Mouse (Mus musculus) midbrain, embryonic 10.5 days (tissue): ENCODE measurements around the gene Traf4. TPM values are rescaled to one million over a fixed set of nuclear protein-coding genes. Genes with fewer than 3 reads are reported as not detected.

Experiments used
- DNase-seq: peaks from one replicate; pipeline ENCODE4 v3.0.0-alpha.2; 2017; ENCODE audit warnings: low spot score
- H3K27ac ChIP-seq: fragments of 300-500 bp; sonication (generic); replicated peaks from 2 replicates; pipeline ENCODE4 v1.5.1; 2016; ENCODE audit warnings: mild to moderate bottlenecking
- H3K27me3 ChIP-seq: fragments of 300-500 bp; sonication (generic); 2 replicates; pipeline ENCODE4 v1.6.1; 2016; ENCODE audit warnings: low read depth, mild to moderate bottlenecking; ENCODE audit not compliant: poor library complexity, severe bottlenecking
- H3K36me3 ChIP-seq: fragments of 300-500 bp; sonication (generic); 2 replicates; pipeline ENCODE4 v1.6.1; 2016; ENCODE audit warnings: mild to moderate bottlenecking, moderate library complexity
- H3K4me1 ChIP-seq: fragments of 300-500 bp; sonication (generic); 2 replicates; pipeline ENCODE4 v1.6.1; 2016
- H3K4me3 ChIP-seq: fragments of 300-500 bp; sonication (generic); 2 replicates; pipeline ENCODE4 v1.5.1; 2016; ENCODE audit warnings: mild to moderate bottlenecking, moderate library complexity
- H3K9me3 ChIP-seq: fragments of 300-500 bp; sonication (generic); replicated peaks from 2 replicates; pipeline ENCODE4 v1.6.1; 2016; ENCODE audit warnings: mild to moderate bottlenecking
- WGBS: fragments of 180-500 bp; shearing (Covaris S2); methylation state at CpG from one replicate; pipeline ENCODE4 v1.1.7; 2016; 5-methylcytosine and 5-hydroxymethylcytosine counted together
- polyA plus RNA-seq: library from polyadenylated mRNA; unstranded; fragments of >200 nt; fragmentation: Nextera tagmentation; extraction: Ambion mirVana; gene quantifications from 2 replicates; pipeline ENCODE4 v1.2.1, GENCODE M21; 2016

The Traf4 gene
- polyA plus RNA-seq, 1 experiment from 2014 or later: 96.3 TPM

DNA sequence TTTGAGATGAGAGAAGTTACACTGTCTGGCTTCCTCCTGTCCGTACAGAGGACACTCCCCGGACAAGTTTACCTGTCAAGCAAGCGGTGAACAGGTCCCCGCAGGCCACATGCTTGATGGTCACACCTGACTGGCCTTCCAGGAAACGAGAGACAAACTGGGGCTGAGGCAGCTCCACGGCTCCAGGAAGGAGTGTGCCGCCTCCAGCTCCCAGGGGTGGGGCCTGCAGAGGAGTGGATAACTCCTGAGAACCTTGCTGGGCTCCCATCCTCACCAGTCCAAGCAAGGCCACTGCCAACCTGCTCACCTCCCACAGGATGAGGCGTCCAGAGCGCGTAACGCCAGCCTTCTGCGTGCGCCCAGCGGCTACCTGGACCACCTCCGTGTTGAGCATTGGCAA lies 4.9 kb upstream of the Traf4 start:
- H3K27me3 ChIP-seq: peaks cover 22% of the 10 kb centered on the region; the same call in 1 of the 2 replicates
- no peaks in the 10 kb centered on the region for H3K36me3 ChIP-seq
- H3K27ac ChIP-seq: no peak overlapping the region
- H3K4me3 ChIP-seq: no peak overlapping the region
- H3K4me1 ChIP-seq: peaks cover 28% of the 10 kb centered on the region
- WGBS: 94% methylated on average over 15 of the region's 15 CpGs
- no peaks in the 10 kb centered on the region for H3K9me3 ChIP-seq
- no peak for DNase-seq

DNA sequence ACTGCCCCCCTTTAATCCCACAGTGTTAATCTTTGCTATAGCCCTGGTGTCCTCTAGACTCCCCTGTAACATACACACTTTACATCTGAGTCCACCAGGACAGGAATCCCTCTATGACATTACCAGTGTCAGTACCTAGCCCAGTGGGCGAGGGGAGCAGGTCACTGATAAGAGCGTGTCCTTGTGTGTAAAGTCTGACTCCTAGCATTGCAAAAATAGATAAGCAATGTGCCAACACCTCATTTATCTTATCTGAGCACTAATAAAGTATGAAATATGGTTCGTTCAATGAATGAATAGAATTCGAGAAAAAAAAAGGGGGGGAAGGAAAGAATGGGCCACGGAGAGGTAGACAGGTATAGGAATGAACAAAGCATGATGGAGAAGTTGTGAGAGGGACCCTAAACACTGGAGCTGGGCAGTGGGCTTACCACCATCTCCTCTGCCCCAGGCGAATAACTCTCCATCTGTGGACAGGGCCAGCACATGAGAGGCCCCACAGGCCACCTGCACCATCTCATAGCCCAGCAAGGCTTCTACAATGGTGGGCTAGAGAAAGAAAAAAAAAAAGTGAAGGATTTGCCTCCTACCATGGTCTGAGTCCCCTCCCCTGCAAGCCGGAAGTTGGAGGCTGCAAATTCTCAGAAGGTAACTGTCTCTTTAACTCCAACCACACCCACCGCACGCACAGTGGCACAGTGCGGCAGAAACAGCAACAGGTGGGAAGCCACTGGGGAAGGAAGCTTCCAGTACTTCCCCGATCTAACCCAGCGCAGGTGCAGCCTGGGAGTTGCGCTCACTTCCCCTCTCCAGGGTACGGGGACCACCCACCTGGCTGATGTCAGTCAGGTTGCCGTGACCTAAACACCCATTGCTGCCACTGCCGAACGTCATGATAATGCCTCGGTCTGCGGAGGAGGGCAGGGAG lies 3.4 kb upstream of the Traf4 start:
- 62% methylated on average over 19 of the region's 19 CpGs for WGBS
- no peak overlapping the region for H3K4me3 ChIP-seq
- H3K36me3 ChIP-seq: no peaks in the 10 kb centered on the region
- H3K4me1 ChIP-seq: peaks cover 33% of the 10 kb centered on the region
- no peaks in the 10 kb centered on the region for H3K9me3 ChIP-seq
- H3K27ac ChIP-seq: no peak overlapping the region
- no peak for DNase-seq
- peaks cover 22% of the 10 kb centered on the region; the same call in 1 of the 2 replicates for H3K27me3 ChIP-seq

DNA sequence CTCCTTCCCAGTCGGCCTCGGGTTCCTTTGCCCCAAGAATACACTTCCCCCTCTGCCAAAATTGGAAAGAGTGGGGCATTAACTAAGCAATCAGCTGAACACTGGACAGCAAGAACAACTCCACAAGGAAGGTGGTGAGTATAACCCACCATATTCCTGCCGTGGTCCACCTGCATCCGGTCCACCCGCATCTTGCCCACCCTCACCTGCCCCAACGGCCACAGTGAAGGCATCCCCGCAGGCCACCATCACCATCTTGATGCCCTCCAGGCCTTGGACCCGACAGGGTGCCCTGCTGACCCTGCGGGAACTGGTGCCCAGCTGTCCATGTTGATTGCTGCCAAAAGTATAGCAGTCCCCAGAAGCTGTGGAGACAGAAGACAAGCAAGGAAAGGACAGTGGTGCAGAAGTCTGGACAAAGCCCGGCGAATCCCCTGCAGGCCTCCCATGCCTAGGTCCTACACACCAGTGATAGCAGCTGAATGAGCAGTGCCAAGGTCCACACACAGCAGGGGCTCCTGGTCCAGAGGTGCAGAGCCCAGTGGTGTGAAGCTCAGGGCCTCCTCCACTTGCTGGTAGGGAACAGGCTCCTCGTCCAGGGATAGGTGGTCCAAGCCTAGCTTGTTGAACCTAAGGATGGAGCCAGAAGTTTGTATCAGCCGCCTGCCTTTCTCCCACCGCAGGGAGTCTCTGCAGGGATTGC lies 2.0 kb upstream of the Traf4 start:
- H3K27me3 ChIP-seq: peaks cover 22% of the 10 kb centered on the region; the same call in 1 of the 2 replicates
- H3K9me3 ChIP-seq: no peaks in the 10 kb centered on the region
- H3K36me3 ChIP-seq: peaks cover 13% of the 10 kb centered on the region
- H3K27ac ChIP-seq: no peak overlapping the region
- 84% methylated on average over 14 of the region's 14 CpGs for WGBS
- peaks cover 47% of the 10 kb centered on the region for H3K4me1 ChIP-seq
- no peak for DNase-seq
- H3K4me3 ChIP-seq: no peak overlapping the region

DNA sequence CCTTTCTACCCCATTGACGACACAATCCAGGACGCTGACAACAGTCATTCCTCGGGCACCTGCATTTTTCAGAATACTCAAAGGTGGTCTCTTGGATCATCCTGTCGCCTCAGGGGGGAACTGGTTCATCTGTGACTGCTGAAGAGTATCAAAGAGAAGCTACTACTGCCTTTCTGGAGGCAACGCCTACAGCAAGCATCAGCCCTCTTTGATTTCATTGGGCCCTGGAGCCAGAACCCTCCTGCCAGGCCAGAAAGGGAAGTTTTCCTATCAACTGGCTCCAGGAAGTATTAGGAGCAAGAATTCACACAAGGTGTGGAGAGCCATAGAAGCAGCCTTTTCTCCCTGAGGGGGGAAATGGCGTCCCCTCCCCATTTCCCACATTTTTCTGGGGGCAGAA lies 1.3 kb upstream of the Traf4 start:
- Histone ChIP-seq H3K4me1 (peaks cover 47% of the 10 kb centered on the region), H3K27me3 (peaks cover 22% of the 10 kb centered on the region; the same call in 1 of the 2 replicates), H3K9me3 (no peaks in the 10 kb centered on the region), H3K27ac (no peak overlapping the region), H3K4me3 (no peak overlapping the region; the same call in 1 of the 2 replicates), H3K36me3 (peaks cover 21% of the 10 kb centered on the region)
- WGBS: 76% methylated on average over 6 of the region's 6 CpGs
- no peak for DNase-seq

DNA sequence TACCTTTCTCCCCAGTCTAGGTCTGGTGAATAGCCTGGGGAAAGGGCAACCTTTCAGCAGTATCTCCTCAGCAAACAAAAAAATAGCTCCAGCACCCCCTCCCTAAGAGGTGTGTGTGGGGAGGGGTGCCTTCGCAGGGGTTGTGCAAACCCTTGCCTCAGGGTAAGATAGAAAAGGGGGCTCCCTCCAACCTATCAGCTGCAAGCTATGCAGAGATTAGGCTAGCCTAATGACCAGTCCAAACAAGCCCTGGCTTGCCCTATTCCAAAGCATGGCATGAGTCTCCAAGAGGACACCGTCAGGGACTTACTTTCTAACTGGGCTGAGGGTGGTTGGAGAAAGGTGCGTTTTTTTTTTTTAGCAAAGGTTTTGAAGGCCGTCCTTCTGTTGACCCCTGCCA lies 772 bp upstream of the Traf4 start:
- peaks cover 25% of the 10 kb centered on the region for H3K36me3 ChIP-seq
- H3K4me1 ChIP-seq: peaks cover 49% of the 10 kb centered on the region
- no peak for DNase-seq
- peak overlapping the region; percentile 99 for H3K4me3 ChIP-seq
- 51% methylated on average over 4 of the region's 4 CpGs for WGBS
- no peaks in the 10 kb centered on the region for H3K9me3 ChIP-seq
- peak overlapping the region; percentile 99 for H3K27ac ChIP-seq
- peaks cover 22% of the 10 kb centered on the region; the same call in 1 of the 2 replicates for H3K27me3 ChIP-seq

DNA sequence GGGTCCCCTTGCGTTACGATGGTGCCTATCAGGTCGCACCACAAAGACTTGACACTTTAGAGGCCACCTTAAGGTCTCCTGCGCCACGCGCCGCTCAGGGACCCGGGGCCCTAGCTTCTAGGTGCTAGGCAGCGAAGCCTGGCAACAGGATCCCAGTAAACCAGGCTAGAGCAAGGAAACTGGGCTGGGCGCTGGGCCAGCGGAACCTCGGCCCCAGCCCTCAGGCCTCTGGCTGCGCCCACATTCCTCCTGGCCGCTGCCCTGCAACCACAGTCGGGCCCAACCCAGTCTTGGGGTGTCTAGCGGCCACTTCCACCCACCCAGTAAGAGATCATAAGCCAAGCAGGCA lies 346 bp upstream of the Traf4 start:
- no peaks in the 10 kb centered on the region for H3K9me3 ChIP-seq
- peak overlapping the region; percentile 99 for H3K4me3 ChIP-seq
- DNase-seq: no peak
- peaks cover 30% of the 10 kb centered on the region for H3K36me3 ChIP-seq
- H3K27me3 ChIP-seq: peaks cover 22% of the 10 kb centered on the region; the same call in 1 of the 2 replicates
- 3% methylated on average over 16 of the region's 16 CpGs for WGBS
- H3K4me1 ChIP-seq: peaks cover 51% of the 10 kb centered on the region
- peak overlapping the region; percentile 99 for H3K27ac ChIP-seq

DNA sequence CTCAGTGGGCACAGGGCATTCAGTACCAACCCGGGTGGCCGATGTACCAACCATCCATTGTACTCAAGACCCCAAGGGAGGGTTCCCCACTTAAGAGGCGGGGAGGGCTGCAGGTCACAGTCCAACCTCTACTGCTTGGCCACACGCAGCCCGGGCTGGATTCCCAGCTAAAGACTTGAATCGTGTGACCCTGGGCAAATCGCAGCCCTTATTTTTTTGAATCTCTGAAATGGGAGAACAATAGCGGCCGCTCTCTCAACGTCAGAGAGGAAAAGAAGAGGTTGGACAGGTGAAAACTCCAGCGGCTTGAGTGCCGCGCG lies 825 bp downstream of the Traf4 start:
- no peaks in the 10 kb centered on the region for H3K9me3 ChIP-seq
- DNase-seq: peak; percentile 48
- H3K27me3 ChIP-seq: peaks cover 22% of the 10 kb centered on the region; the same call in 1 of the 2 replicates
- H3K4me3 ChIP-seq: peak overlapping the region; percentile 99
- peak overlapping the region; percentile 99 for H3K27ac ChIP-seq
- H3K36me3 ChIP-seq: peaks cover 41% of the 10 kb centered on the region
- peaks cover 52% of the 10 kb centered on the region for H3K4me1 ChIP-seq
- under 1% methylated on average over 14 of the region's 14 CpGs for WGBS

DNA sequence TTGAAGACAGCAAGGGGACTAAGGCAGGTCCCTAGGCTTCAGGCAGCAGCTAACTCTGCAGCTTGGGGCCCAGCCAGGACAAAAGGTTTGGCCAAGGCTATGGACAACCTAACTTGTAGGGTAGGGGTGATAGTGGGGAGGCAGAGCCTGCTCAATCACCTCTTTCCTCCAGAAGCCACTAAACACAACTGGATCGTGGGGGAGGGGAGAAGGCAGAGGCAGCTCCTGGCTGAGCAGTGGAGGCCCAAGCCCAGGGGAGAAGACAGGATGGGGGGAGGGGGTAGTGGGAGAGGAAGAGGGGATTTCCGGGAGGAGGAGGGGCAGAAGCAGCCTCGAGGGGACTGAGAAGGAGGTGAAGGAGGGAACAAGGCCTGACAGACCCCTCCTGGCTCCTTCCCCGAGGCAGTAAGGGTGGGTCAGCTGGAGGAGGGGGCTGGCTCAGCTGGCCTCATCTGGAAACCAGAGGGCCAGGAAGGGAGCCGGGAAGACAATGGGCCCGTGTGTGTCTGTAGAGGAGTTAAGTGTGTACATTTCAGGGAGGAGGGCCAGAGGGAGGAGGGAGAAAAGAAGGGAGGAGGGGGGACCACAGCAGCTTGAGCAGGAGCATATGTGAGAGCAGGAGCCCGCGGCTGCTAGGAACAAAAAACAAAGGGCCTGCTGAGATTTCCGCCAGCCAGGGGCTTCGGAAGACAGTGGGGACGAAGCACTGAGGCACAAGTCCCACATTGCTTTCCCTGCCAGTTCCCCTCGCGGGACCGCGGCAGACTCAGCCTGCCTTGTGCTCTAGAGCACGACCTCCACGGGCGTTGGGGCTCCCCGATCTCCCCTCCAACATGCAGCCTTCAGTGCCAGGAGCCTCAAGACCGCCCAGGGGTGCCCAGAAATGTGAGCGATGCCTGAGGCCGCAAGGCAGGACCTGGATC lies 1.4 kb downstream of the Traf4 start:
- Histone ChIP-seq H3K4me1 (peaks cover 54% of the 10 kb centered on the region), H3K9me3 (no peaks in the 10 kb centered on the region), H3K27me3 (peaks cover 22% of the 10 kb centered on the region; the same call in 1 of the 2 replicates), H3K4me3 (peak overlapping the region; percentile 99), H3K36me3 (peaks cover 48% of the 10 kb centered on the region), H3K27ac (peak overlapping the region; percentile 99)
- WGBS: under 1% methylated on average over 22 of the region's 22 CpGs
- peak; percentile 85 for DNase-seq

DNA sequence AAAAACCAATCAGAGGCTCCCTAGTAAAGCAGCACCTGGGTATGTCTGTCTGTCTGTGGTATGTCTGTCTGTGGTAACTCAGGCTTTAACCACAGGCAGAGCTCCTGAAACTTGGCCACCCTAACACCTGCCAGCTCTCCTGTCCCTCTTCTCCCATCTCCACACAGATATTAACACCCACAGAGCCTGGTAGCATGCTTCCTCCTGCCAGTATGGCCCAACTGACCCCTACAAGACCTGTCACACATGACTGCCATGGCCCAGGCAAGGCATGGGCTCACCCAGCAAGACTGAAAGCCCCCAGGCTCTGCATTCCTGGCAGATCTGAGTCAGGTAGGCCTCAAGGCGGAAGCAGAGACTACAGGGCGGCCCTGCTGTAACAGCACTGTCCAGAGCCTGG lies 2.3 kb downstream of the Traf4 start:
- Histone ChIP-seq H3K36me3 (peaks cover 57% of the 10 kb centered on the region), H3K4me1 (peaks cover 53% of the 10 kb centered on the region), H3K9me3 (no peaks in the 10 kb centered on the region), H3K27ac (peak overlapping the region; percentile 99), H3K27me3 (peaks cover 22% of the 10 kb centered on the region; the same call in 1 of the 2 replicates), H3K4me3 (peak overlapping the region; percentile 99)
- no peak for DNase-seq
- 82% methylated on average over 2 of the region's 2 CpGs for WGBS

DNA sequence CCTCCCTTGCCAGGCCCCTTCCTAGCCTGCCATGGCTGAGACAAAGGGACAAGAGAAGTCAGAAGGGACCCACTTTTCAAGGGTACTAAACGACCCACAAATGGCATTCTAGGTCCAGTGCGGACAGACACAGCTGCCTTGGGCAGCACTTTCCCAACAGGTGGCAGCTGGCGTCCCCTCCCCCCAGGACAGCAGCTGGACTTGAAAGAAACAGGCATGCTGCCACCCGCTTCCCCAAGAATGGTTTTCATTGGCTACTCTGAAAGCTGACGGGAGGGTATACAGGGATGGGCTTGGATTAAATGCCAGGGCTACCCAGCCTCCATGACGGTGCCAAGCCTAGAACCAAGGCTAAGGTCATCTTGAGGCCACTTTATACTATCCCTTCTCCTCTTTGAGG lies 2.9 kb downstream of the Traf4 start:
- peaks cover 62% of the 10 kb centered on the region for H3K36me3 ChIP-seq
- H3K9me3 ChIP-seq: no peaks in the 10 kb centered on the region

DNA sequence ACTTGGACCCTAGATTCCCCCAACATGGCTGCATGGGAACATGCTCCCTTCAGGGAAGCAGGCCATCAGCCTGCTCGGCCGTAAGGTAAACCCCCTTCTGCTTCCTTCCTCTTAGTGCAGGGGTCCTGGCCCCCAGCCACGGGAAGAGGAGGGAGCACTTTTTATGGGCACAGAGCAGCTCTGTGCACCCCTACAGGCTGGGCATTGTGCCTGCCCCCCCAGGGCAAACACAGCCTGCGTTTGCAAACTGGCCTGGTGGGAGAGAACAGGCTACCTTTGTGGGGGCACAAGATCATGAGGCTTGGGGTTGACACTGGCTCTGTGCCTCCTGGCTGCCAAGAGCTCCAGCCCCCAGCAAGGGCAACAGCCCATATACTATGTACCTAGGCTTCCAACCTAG lies 3.4 kb downstream of the Traf4 start:
- no peak for DNase-seq
- peaks cover 49% of the 10 kb centered on the region for H3K4me1 ChIP-seq
- 84% methylated on average over 4 of the region's 4 CpGs for WGBS
- H3K27me3 ChIP-seq: peaks cover 11% of the 10 kb centered on the region; the same call in 1 of the 2 replicates
- peaks cover 67% of the 10 kb centered on the region for H3K36me3 ChIP-seq
- H3K9me3 ChIP-seq: no peaks in the 10 kb centered on the region
- H3K27ac ChIP-seq: peak overlapping the region; percentile 99
- peak overlapping the region; percentile 99; the same call in 1 of the 2 replicates for H3K4me3 ChIP-seq

More for the DNA sequence above, 2.9 kb downstream of the Traf4 start:
- Histone ChIP-seq H3K27ac (peak overlapping the region; percentile 99; the same call in 1 of the 2 replicates), H3K4me3 (peak overlapping the region; percentile 99), H3K27me3 (peaks cover 16% of the 10 kb centered on the region; the same call in 1 of the 2 replicates), H3K4me1 (peaks cover 49% of the 10 kb centered on the region)
- WGBS: 81% methylated on average over 6 of the region's 6 CpGs
- DNase-seq: no peak

DNA sequence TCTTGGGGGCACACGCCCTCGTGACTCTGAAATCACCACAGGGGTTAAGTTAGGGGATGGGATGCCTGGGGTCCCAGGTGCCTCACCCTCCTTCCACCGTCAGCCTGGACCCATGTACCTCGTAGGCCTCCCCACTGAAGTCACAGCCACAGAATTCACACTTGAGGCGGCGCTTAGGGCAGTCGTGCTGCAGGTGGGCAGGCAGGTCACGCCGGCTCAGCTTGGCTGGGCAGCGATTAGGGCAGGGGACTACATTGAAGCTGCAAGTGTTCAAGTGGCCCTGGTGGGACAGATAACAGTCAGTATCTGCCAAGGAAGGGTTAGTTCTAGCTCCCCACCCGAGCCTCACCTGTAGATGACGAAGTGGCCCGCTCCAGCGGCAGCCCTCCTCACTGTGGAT lies 4.2 kb downstream of the Traf4 start:
- WGBS: 95% methylated on average over 14 of the region's 14 CpGs
- Histone ChIP-seq H3K9me3 (no peaks in the 10 kb centered on the region), H3K36me3 (peaks cover 75% of the 10 kb centered on the region), H3K4me3 (0 out of 2 replicates have a peak overlapping the region, but pooled peaks have one; percentile 4), H3K27me3 (0 out of 2 replicates have a peak, but pooled peaks cover 3% of the 10 kb centered on the region), H3K27ac (no peak overlapping the region), H3K4me1 (peaks cover 43% of the 10 kb centered on the region)
- DNase-seq: no peak
